Mouse (Mus musculus): Measurements from ENCODE around the gene Celsr1. TPM values are rescaled to one million over a fixed set of nuclear protein-coding genes. Genes with fewer than 3 reads are reported as not detected.
"Not testable (repeated sequence)": the region's sequence is repeated elsewhere in the genome, so short reads cannot be mapped to it uniquely, and the experiment has no call there.

Celsr1 gene
- polyA plus RNA-seq, 1 experiment = 0.49 TPM

DNA sequence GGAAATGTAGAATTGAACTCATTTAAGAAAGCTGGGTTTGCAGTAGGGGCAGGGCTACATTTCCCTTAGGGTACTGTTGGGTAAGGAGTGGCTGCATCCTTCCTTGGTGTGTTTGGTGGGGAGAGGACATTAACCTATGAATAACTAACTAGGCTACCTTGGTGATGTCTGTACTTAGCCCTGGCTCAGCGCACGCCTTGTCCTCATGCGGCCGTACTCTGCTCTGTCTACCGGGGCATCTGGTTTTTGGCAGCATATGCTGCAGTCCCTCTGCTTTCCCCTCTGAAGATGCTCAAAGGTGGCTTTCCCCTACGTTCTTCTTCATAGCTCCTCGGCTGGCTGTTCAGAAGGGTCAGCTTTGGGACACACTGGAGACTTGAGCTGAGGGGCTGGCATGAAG, 156.2 kb downstream of the Celsr1 start:
- no peaks in the 10 kb centered on the region for H3K27me3 ChIP-seq (ENCODE audit: control insufficient read depth, insufficient read depth, low read length)
- TF ChIP-seq POLR2A (IDR thresholded peaks at IDR 0.05; ENCODE audit: borderline replicate concordance, insufficient read depth, low read length) (no peak), CTCF (IDR thresholded peaks at IDR 0.05; ENCODE audit: borderline replicate concordance, insufficient read depth, low read depth, low read length) (no peak)
- DNase-seq = no peak
- no peak overlapping the region for H3K4me3 ChIP-seq (replicated peaks; ENCODE audit: insufficient read depth, low read depth, low read length)
- no peak overlapping the region for H3K27ac ChIP-seq (ENCODE audit: insufficient read depth, low read length)
- H3K4me1 ChIP-seq (ENCODE audit: control insufficient read depth, insufficient read depth, low read length) = peaks cover 4% of the 10 kb centered on the region; the same call in 1 of the 2 replicates
- WGBS = 89% methylated on average over 7 of the region's 7 CpGs

DNA sequence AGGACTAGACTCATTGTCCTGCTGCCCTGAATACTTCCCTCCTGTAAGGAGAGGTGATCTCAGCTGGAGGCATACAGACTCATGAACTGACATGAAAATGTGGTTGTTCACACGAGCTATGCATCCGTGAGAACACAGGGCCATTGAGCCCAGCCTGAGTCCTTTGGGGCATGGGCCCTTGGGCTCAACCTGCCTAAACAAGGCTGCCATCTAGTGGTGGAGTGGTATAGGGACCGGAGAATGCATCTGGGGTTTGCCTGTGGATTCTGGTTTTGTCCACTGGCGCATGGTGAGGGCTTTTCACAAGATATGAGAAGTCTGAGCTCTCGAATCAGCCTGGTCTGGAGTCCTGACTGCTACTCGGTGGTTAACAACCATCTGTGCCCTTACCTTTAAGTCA, 165.9 kb downstream of the Celsr1 start:
- H3K27me3 ChIP-seq (ENCODE audit: control insufficient read depth, insufficient read depth, low read length) = no peaks in the 10 kb centered on the region
- DNase-seq = peak; percentile 76 to 77
- TF ChIP-seq CTCF (IDR thresholded peaks at IDR 0.05; ENCODE audit: borderline replicate concordance, insufficient read depth, low read depth, low read length) = peak; percentile 99
- no peak for TF ChIP-seq POLR2A (IDR thresholded peaks at IDR 0.05; ENCODE audit: borderline replicate concordance, insufficient read depth, low read length)
- no peaks in the 10 kb centered on the region for H3K4me1 ChIP-seq (ENCODE audit: control insufficient read depth, insufficient read depth, low read length)
- WGBS = 29% methylated on average over 6 of the region's 6 CpGs
- no peak overlapping the region for H3K4me3 ChIP-seq (replicated peaks; ENCODE audit: insufficient read depth, low read depth, low read length)
- H3K27ac ChIP-seq (ENCODE audit: insufficient read depth, low read length) = no peak overlapping the region

DNA sequence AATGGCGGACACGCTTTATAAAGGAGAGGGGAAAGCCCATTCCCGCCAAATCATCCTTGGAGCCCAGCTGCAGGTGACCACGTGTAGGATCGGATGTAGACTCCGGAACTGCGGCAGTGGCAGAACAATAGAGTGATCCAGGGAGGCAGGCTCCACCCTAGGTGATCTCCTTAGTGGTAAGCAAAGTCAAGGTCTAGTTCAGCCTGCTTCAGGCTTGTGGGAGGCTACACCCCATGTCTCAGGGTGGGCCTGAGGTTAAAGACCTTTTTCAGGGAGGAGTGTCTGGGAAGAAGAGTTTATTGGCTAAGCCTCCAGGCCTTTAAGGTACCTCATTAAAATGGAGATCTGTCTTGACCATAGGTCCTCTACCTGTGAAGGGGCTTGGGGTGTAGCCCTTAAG, 167.7 kb downstream of the Celsr1 start:
- not testable (repeated sequence) for H3K4me1 ChIP-seq (ENCODE audit: control insufficient read depth, insufficient read depth, low read length); H3K27me3 ChIP-seq (ENCODE audit: control insufficient read depth, insufficient read depth, low read length); H3K27ac ChIP-seq (ENCODE audit: insufficient read depth, low read length); DNase-seq; H3K4me3 ChIP-seq (replicated peaks; ENCODE audit: insufficient read depth, low read depth, low read length)
- WGBS = 91% methylated on average over 7 of the region's 7 CpGs

- no peaks in the 10 kb centered on the region for H3K4me1 ChIP-seq (ENCODE audit: control insufficient read depth, insufficient read depth, low read length)
- under 1% methylated on average over 42 of the region's 42 CpGs for WGBS
- peak within 1 kb of the TSS; percentile 83 for H3K27ac ChIP-seq (ENCODE audit: insufficient read depth, low read length)
- no peak for TF ChIP-seq CTCF (IDR thresholded peaks at IDR 0.05; ENCODE audit: borderline replicate concordance, insufficient read depth, low read depth, low read length)
- peak; percentile 88; the same call in 1 of the 2 replicates for TF ChIP-seq POLR2A (IDR thresholded peaks at IDR 0.05; ENCODE audit: borderline replicate concordance, insufficient read depth, low read length)
- H3K27me3 ChIP-seq (ENCODE audit: control insufficient read depth, insufficient read depth, low read length) = no peaks in the 10 kb centered on the region
- peak; percentile 95 to 96 for DNase-seq
- H3K4me3 ChIP-seq (replicated peaks; ENCODE audit: insufficient read depth, low read depth, low read length) = peak within 1 kb of the TSS; percentile 89
These were observed 174.0 kb downstream of the Celsr1 start, which contains the start of gene Gtse1 for GRCm38 (mm10) chr15:85859490-85860031. Gene Gtse1 (plus strand): TSS chr15:85859745.

- 2% methylated on average over 15 of the region's 15 CpGs for WGBS
These were observed 174.5 kb downstream of the Celsr1 start for GRCm38 (mm10) chr15:85858980-85859489.

DNA sequence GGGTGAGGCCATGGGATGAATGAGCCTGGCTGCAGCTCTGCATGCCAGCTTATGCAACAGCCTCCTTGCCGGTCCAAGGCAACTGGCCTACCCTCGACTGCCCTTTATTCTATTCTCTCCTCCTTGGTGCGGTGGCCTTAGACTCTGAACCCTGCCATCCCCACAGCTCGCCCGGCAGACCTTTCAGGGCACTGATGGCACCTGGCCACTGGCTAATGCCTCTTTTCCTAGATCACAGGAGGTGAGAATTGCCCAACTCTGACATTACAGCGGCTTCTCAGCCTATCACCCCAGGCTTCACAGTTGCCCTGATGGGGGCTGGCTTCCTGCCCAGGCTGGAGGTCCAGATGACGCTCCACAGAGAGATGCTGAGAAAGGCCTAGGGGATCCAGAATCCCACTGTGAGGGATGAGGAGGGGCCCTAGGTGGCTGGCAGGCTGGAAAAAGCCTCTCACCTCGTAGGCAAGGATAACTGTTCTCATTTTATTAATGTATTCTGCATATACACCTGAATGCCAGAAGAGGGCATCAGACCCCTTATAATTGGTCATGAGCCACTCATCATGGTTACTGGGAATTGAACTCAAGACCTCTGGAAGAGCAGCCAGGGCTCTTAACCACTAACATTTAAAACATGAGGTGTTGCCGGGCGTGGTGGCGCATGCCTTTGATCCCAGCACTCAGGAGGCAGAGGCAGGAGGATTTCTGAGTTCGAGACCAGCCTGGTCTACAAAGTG, 181.8 kb downstream of the Celsr1 start:
- Histone ChIP-seq H3K27me3 (ENCODE audit: control insufficient read depth, insufficient read depth, low read length) (no peaks in the 10 kb centered on the region), H3K4me1 (ENCODE audit: control insufficient read depth, insufficient read depth, low read length) (peaks cover 7% of the 10 kb centered on the region), H3K27ac (ENCODE audit: insufficient read depth, low read length) (no peak overlapping the region), H3K4me3 (replicated peaks; ENCODE audit: insufficient read depth, low read depth, low read length) (no peak overlapping the region)
- DNase-seq = peak; percentile 45 to 46
- TF ChIP-seq CTCF (IDR thresholded peaks at IDR 0.05; ENCODE audit: borderline replicate concordance, insufficient read depth, low read depth, low read length) (no peak; the same call in 1 of the 2 replicates), POLR2A (IDR thresholded peaks at IDR 0.05; ENCODE audit: borderline replicate concordance, insufficient read depth, low read length) (no peak)
- WGBS = 39% methylated on average over 12 of the region's 12 CpGs

More at GRCm38 (mm10) chr15:85858980-85859489, 174.5 kb downstream of the Celsr1 start:
- H3K4me1 ChIP-seq (ENCODE audit: control insufficient read depth, insufficient read depth, low read length) = no peaks in the 10 kb centered on the region
- DNase-seq = no peak
- peak overlapping the region; percentile 83 for H3K27ac ChIP-seq (ENCODE audit: insufficient read depth, low read length)
- H3K27me3 ChIP-seq (ENCODE audit: control insufficient read depth, insufficient read depth, low read length) = no peaks in the 10 kb centered on the region
- peak overlapping the region; percentile 89 for H3K4me3 ChIP-seq (replicated peaks; ENCODE audit: insufficient read depth, low read depth, low read length)
- TF ChIP-seq CTCF (IDR thresholded peaks at IDR 0.05; ENCODE audit: borderline replicate concordance, insufficient read depth, low read depth, low read length) (no peak), POLR2A (IDR thresholded peaks at IDR 0.05; ENCODE audit: borderline replicate concordance, insufficient read depth, low read length) (no peak)

Other genes with a start within 250 kb of the Celsr1 start
- gene Cdpf1, start 222.1 kb downstream of the Celsr1 start, polyA plus RNA-seq (2012; rRNA removed) = 21.6 and 24.1 TPM in 2 replicates
- gene Pkdrej, start 212.0 kb downstream of the Celsr1 start, polyA plus RNA-seq (2012; rRNA removed) = 0.21 and 0.25 TPM in 2 replicates
- 5.1 and 6.1 TPM in 2 replicates for gene Ttc38, start 201.5 kb downstream of the Celsr1 start, polyA plus RNA-seq (2012; rRNA removed)
- gene Gtse1, start 174.0 kb downstream of the Celsr1 start, polyA plus RNA-seq (2012; rRNA removed) = 0.64 and 0.79 TPM in 2 replicates
- 72.9 and 73.4 TPM in 2 replicates for gene Trmu, start 154.5 kb downstream of the Celsr1 start, polyA plus RNA-seq (2012; rRNA removed)
- gene Gramd4, start 23.9 kb upstream of the Celsr1 start, polyA plus RNA-seq (2012; rRNA removed) = 36.0 and 40.4 TPM in 2 replicates
- gene Cerk, start 152.4 kb upstream of the Celsr1 start, polyA plus RNA-seq (2012; rRNA removed) = 152 and 159 TPM in 2 replicates
- 23.0 and 23.3 TPM in 2 replicates for gene Tbc1d22a, start 180.7 kb upstream of the Celsr1 start, polyA plus RNA-seq (2012; rRNA removed)